Mouse (Mus musculus) kidney, adult 11 months (tissue): ENCODE data around the gene Baiap2.

Experiments used
- DNase-seq: peaks from one replicate; pipeline ENCODE4 v3.0.0; 2022

The Baiap2 gene

GRCm38 (mm10) chr11:120046553-120047191 is 104.1 kb downstream of the Baiap2 start, which contains the start of gene Aatk:
Aatk (minus strand) TSS chr11:120047167.
- no peak for DNase-seq

- DNase-seq: no peak
Observed at GRCm38 (mm10) chr11:120047531-120048251, 105.1 kb downstream of the Baiap2 start.

DNA sequence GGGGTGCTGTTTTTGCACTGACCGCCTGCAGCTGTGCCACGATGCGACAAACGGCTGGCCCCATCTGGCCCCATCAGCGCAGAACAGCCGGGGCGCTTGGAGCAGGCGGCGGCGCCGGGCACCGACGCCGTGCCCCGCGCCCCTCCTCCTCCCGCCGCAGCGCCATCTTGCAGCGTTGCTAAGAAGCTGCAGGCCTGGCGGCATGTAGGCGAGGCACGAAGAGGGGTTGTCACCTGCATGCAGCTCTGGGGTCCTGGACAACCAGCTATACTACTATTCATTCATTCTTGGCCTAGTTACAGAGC is 105.6 kb downstream of the Baiap2 start:
- no peak for DNase-seq

DNA sequence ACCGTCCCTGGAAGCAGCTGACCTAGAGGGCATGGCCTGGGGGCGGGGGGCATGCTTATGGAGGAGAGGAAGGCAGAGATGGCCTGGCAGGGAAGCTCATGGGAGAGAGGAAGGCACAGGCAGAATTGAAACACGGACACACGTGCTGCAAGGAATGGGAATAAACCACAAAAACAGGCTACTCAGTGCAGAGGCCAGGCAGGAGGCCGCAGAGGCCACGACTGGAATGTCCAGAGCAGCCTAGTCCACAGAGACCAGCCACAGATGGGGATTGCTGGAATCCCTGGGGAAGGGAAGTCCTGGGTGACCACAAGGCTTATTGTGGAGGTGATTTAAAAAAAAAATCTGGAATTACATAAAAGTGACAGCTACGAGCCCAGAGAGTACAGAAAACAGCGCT is 106.5 kb downstream of the Baiap2 start:
- DNase-seq: peak; percentile 49

DNA sequence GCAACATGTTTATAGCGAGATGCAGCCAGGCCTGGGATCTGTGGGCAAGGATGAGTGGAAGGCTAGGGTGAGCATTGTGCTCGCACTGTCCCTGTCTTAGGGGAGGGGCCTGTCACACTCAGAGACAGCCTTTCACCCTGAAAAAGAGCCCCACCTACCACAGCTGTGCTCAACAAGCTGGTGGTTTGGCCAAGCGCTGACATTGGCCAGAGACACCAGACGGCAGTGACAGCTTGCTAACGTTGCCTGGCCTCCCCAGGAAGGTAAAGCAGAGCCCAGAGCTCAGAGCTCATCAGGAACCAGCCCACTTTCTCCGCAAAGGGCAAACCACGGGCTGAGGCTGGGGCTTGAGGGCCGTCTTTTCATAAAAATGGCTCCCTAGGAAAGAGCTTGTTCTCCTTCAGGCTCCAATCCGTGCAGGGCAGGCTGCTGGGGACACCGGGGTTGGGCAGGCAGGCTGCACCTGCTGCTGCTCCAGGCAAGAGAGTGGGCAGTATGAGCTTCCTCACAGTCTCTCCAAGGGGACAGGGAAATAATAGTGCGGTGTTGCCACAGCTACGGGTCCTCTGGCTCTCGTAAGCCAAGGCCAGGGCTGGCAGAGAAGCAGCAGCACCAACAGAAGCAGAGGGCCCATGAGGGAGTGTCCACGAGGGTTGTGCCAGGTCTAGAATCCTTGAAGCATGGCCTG is 108.7 kb downstream of the Baiap2 start:
- DNase-seq: no peak

GRCm38 (mm10) chr11:120052274-120052673 is 109.7 kb downstream of the Baiap2 start:
- DNase-seq: no peak

DNA sequence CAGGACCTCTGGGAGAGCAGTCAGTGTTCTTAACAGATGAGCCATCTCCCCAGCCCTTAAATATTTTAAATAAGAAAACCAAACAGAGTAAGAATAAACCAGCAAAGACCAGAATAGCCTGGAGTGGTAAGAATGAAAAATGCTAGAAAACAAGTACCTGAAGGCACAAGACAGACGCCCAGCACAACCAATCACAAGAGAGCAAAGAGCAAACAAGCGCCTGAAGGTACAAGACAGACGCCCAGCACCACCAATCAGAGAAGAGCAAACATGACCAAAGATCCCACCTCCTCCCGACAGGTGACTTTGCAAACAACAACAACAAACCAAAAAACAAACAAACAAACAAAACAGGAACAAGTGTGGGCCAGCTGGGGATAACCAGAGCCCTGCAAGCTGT is 111.3 kb downstream of the Baiap2 start:
- no peak for DNase-seq

- no peak for DNase-seq
Observed at GRCm38 (mm10) chr11:120055953-120056732, 113.6 kb downstream of the Baiap2 start.
